Mouse (Mus musculus) embryonic fibroblast, embryonic 13.5 days (primary cell): ENCODE measurements at regions not wholly inside any gene's neighbourhood (a gene's known extent, or its start where the extent isn't known, plus 50 kb on each side); places are given as distances from the start of the nearest gene placed in this dataset.

Experiments
- CTCF ChIP-seq: IDR thresholded peaks from 2 replicates; pipeline ENCODE4 v1.5.1; 2011; ENCODE audit warnings: mild to moderate bottlenecking, control low read depth, low read length, moderate library complexity, borderline replicate concordance; ENCODE audit not compliant: insufficient read depth
- POLR2A ChIP-seq: IDR thresholded peaks from 2 replicates; pipeline ENCODE4 v1.6.1; 2011; ENCODE audit warnings: low read depth, mild to moderate bottlenecking, control low read depth, low read length, moderate library complexity

- TF ChIP-seq CTCF (no peak), POLR2A (no peak)
Measured at GRCm38 (mm10) chr2:128250841-128251240, 125.0 kb downstream of the Bcl2l11 start.
